Mouse (Mus musculus): ENCODE results near the gene Fgf2. TPM values are rescaled to one million over a fixed set of nuclear protein-coding genes. Genes with fewer than 3 reads are reported as not detected.

Fgf2 gene
- total and polyA plus RNA-seq, 3 experiments, result 0.25 to 0.70 TPM; not detected in 1

DNA sequence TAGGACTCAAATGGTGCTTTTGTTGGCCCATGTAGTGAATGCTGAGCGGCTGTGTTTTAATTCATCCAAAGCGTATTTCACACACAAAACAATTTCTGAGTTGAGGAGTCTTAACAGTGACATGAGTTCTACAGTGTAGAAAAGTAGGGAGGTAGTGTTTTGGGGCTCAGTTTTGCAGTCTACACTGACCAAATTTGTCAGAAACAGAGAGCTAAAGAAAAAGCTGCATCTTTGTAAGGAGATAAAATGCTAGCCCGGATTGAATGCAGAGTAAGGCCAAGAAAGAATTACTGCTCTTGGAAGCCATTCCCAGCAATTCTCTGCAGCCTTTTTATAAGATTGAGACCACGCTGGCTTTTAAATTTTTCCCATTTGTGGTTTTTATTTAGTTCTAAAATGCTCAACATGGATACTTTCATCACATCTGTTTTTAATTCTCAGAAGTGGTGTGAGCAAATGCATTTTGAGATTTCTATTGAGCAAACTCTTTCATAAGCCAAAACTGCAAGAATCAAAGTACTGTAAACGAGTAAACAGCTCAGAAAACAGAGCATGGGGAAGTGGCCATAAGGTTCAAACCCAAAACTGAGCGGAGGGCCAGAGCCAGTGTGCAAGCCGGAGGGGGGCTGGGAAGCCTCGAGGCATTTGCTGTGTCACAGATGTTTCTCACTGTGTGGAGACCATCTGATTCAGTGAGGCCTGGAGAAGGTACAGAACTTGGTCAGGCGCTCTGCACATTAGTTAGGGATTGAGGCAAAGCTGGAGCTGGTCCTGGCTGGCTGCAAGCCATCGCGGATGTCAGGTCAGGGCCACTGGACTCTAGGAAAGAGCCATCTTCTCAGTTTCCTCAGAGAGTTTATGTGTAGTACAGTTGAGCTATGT, 53.8 kb downstream of the Fgf2 start (continued):
- TF ChIP-seq JUN (IDR thresholded peaks at IDR 0.05; ENCODE audit: insufficient read depth, low read depth, low read length), result no peak

DNA sequence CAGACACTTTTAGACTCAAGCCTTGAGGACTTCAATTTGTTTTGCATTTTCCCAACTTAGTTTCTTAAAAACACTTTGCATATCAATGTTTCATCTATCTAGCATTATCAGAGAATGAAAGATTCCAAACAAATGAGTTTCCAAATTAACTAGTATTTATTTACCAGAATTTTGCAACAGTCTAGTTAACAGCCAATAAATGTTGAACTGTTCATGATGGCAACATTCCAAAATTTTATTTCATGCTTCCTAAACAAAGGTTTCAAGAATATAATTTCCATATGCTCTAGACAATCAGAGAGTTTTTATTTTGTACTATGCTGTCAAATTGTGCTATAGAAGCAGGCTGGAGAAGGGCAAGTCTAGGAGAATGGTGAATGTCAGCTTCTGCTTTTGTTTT, 59.5 kb downstream of the Fgf2 start:
- Histone ChIP-seq H3K9ac (ENCODE audit: insufficient read depth, low read depth) (no peak overlapping the region), H3K36me3 (replicated peaks in 1 of 2; ENCODE audit: control insufficient read depth in 1 of 2, insufficient read depth in 1 of 2, low read length in 1 of 2) (peaks cover 3 to 32% of the 10 kb centered on the region in 2 experiments), H3K27ac (ENCODE audit: insufficient read depth, low read depth) (no peak overlapping the region), H3K4me3 (replicated peaks in 1 of 3; ENCODE audit: low read depth in 2 of 3, low read length in 2 of 3, poor library complexity in 1 of 3) (no peak overlapping the region), H3K9me3 (replicated peaks; ENCODE audit: low read length) (no peaks in the 10 kb centered on the region), H3K27me3 (replicated peaks) (no peaks in the 10 kb centered on the region), H3K79me2 (replicated peaks; ENCODE audit: control insufficient read depth, extremely low read depth, insufficient read depth, poor library complexity, severe bottlenecking) (no peaks in the 10 kb centered on the region), H3K4me2 (ENCODE audit: insufficient read depth, low read depth, poor library complexity, severe bottlenecking) (no peak overlapping the region), H3K4me1 (ENCODE audit: control insufficient read depth in 1 of 2, insufficient read depth in 2 of 2) (no peaks in the 10 kb centered on the region)
- dilution Hi-C loops (cut with MboI; ENCODE audit: extremely low pct_ligation_motif_present, extremely low pct_unique_long_range_greater_than_20kb, low sequenced_read_pairs), result no loop called here
- TF ChIP-seq BHLHE40 (IDR thresholded peaks at IDR 0.05; ENCODE audit: low read depth, low read length) (no peak), USF2 (conservative IDR thresholded peaks at IDR 0.05; ENCODE audit: low read depth, low read length) (no peak), ZNF384 (IDR thresholded peaks at IDR 0.05; ENCODE audit: low read depth, low read length) (no peak), NRF1 (IDR thresholded peaks at IDR 0.05; ENCODE audit: low read depth, low read length) (no peak), MAZ (IDR thresholded peaks at IDR 0.05; ENCODE audit: low read depth, low read length) (no peak), HCFC1 (IDR thresholded peaks at IDR 0.05; ENCODE audit: low read depth, low read length) (no peak), JUND (conservative IDR thresholded peaks at IDR 0.05; ENCODE audit: low read depth, low read length) (no peak), MEF2A (IDR thresholded peaks at IDR 0.05; ENCODE audit: borderline replicate concordance, low read depth, low read length) (no peak), UBTF (IDR thresholded peaks at IDR 0.05; ENCODE audit: low read depth, low read length) (no peak), JUN (IDR thresholded peaks at IDR 0.05; ENCODE audit: insufficient read depth, low read depth, low read length) (no peak), E2F4 (IDR thresholded peaks at IDR 0.05; ENCODE audit: insufficient replicate concordance, low read depth, low read length) (no peak), NELFE (IDR thresholded peaks at IDR 0.05; ENCODE audit: low read depth, low read length) (no peak), POLR2AphosphoS2 (IDR thresholded peaks at IDR 0.05; ENCODE audit: low read depth, low read length) (no peak)
- in situ Hi-C loops (cut with MboI; ENCODE audit: low pct_ligation_motif_present, low pct_unique_long_range_greater_than_20kb, low sequenced_read_pairs), result loop anchor here (10.0 kb wide), 1 partner anchor 183 kb away; no protein-coding TSS in a partner anchor
- no peak for DNase-seq (ENCODE audit: extremely low read depth)

DNA sequence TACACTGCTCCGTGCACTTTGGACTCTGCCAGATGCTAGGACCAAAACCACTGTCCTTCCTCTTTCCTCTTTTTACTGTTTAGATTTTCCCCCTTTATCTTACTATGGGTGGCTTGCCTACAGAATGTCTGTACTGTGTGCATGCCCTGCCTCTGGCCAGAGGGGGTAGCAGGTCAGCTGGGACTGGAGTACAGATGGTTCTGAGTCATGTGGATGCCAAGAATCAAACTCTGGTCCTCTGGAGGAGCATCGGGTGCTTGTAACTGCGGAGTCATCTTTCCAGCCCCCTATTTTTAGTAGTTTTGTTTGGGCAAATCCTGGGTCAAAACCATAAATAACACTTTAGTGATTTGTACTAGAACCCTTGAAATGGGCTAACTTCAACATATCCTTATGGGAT, 65.3 kb downstream of the Fgf2 start:
- no peaks in the 10 kb centered on the region for H3K27me3 ChIP-seq (replicated peaks)
- H3K36me3 ChIP-seq (replicated peaks in 1 of 2; ENCODE audit: control insufficient read depth in 1 of 2, insufficient read depth in 1 of 2, low read length in 1 of 2), result peaks cover 0 to 23% of the 10 kb centered on the region in 2 experiments
- H3K9ac ChIP-seq (ENCODE audit: insufficient read depth, low read depth), result no peak overlapping the region
- TF ChIP-seq MAZ (IDR thresholded peaks at IDR 0.05; ENCODE audit: low read depth, low read length), result no peak
- no peak for TF ChIP-seq TBP (conservative IDR thresholded peaks at IDR 0.05; ENCODE audit: low read depth, low read length)
- no peak overlapping the region for H3K4me2 ChIP-seq (ENCODE audit: insufficient read depth, low read depth, poor library complexity, severe bottlenecking)
- H3K27ac ChIP-seq (ENCODE audit: insufficient read depth, low read depth), result no peak overlapping the region
- no peak for DNase-seq (ENCODE audit: extremely low read depth)
- no peak overlapping the region for H3K4me3 ChIP-seq (replicated peaks in 1 of 3; ENCODE audit: low read depth in 2 of 3, low read length in 2 of 3, poor library complexity in 1 of 3)
- H3K9me3 ChIP-seq (replicated peaks; ENCODE audit: low read length), result no peaks in the 10 kb centered on the region
- dilution Hi-C loops (cut with MboI; ENCODE audit: extremely low pct_ligation_motif_present, extremely low pct_unique_long_range_greater_than_20kb, low sequenced_read_pairs) (no loop called here), in situ Hi-C loops (cut with MboI; ENCODE audit: low pct_ligation_motif_present, low pct_unique_long_range_greater_than_20kb, low sequenced_read_pairs) (loop anchor here (10.0 kb wide), 1 partner anchor 89 kb away; no protein-coding TSS in a partner anchor)
- H3K4me1 ChIP-seq (ENCODE audit: control insufficient read depth in 1 of 2, insufficient read depth in 2 of 2), result peaks cover 2 to 15% of the 10 kb centered on the region in 2 experiments; a peak in 3 of 4 replicates
- H3K79me2 ChIP-seq (replicated peaks; ENCODE audit: control insufficient read depth, extremely low read depth, insufficient read depth, poor library complexity, severe bottlenecking), result no peaks in the 10 kb centered on the region
